Mouse (Mus musculus) left cerebral cortex, adult 2 months (tissue): Measurements from ENCODE around the gene Zfyve28. TPM values are rescaled to one million over a fixed set of nuclear protein-coding genes. Genes with fewer than 3 reads are reported as not detected.
A peak's percentile ranks its signal among the peaks of the same experiment; 100 is the strongest.

Source experiments
- DNase-seq, 2 experiments: peaks; one replicate each; pipeline ENCODE4 v3.0.0; 2021 to 2022; ENCODE audit warnings: low spot score in 2 of 2, mixed read lengths in 1 of 2; ENCODE audit errors: extremely low spot score in 1 of 2
- H3K27ac ChIP-seq: fragments of 200-600 bp; 2 replicates; pipeline ENCODE4 v1.8.1; 2022
- H3K4me3 ChIP-seq: fragments of 200-600 bp; 2 replicates; pipeline ENCODE4 v1.8.1; 2022
- CTCF ChIP-seq: fragments of 200-600 bp; IDR thresholded peaks from 2 replicates; pipeline ENCODE4 v1.8.1; 2022; ENCODE audit warnings: antibody characterized with exemption, mild to moderate bottlenecking, moderate library complexity
- intact Hi-C: fragments of 180-260 bp; cut with DNase I; formaldehyde crosslinking; loops from one replicate; pipeline ENCODE4 v1.15.1; 2025
- total RNA-seq, 2 experiments: library from RNA; stranded (reverse); gene quantifications; 2 replicates each; pipeline ENCODE4 v1.2.3; 2021

Gene Zfyve28
- total RNA-seq, 2 experiments from 2014 or later: 50.2 to 54.2 TPM

DNA sequence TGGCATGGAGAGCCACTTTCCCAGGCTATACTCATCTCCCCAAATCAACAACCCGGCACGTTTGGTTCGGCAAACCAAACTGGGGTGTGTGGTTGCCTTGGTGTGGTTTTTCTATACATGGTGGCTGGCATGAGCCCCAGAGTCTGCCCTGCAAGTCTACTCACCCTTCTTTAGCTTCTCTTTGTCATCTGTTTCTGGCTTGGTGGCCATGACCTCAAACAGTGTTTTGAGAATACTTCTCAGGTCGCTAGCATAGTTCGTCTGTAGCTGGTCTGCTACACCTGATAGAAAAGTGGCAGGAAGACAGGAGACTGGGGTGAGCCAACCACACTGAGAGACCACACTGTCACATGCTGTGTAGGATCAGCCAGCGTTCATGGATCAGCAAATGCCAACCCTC, 89.6 kb downstream of the Zfyve28 start:
- 0 out of 2 replicates have a peak overlapping the region, but pooled peaks have one; percentile 10 for H3K27ac ChIP-seq
- no peak for DNase-seq
- no peak for TF ChIP-seq CTCF
- intact Hi-C loops: loop anchor here (5.0 kb wide), 1 partner anchor 44 kb away; no protein-coding TSS in a partner anchor
- H3K4me3 ChIP-seq: no peak overlapping the region

DNA sequence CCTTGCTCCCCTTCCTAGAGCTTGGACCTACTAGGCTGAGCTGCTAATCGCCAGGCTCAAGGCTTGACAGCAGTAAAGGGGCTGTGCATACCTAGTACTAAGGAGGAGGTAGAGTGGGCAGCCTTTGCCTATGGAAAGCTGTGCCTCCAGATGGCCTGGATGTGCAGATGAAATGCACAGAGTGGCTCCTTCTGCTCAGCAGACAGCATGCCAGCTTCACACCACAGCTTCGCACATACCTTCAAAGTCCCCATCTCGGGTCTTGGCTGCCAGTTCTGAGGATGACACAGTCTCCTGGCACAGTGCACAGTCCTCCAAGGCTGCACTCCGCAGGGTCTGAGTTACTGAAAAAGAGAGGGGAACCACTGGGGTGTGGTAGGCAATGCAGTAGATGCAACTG, 91.0 kb downstream of the Zfyve28 start:
- intact Hi-C loops: loop anchor here (5.0 kb wide), 1 partner anchor 45 kb away; no protein-coding TSS in a partner anchor
- DNase-seq: peak in 1 of 2 experiments; percentile 74
- TF ChIP-seq CTCF: no peak
- peak overlapping the region; percentile 79 for H3K27ac ChIP-seq
- no peak overlapping the region for H3K4me3 ChIP-seq

DNA sequence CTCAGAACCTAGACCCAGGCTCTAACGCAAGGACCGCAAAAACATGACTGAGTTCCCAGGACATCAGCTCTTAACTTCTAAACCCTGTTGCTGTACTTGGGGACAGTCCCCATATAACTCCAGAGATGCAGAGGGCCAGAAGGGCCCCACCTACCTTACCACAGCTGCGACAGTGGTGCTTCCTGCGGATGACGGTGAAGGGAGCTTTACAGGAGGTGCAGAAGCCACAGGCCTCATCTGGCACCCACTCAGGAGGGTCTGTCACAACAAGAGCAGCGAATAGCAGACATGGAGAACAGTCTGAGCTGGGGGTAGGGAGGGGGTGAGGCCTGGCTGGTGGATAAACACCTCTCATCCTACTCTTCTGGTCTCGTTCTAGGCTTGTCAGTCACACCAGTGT, 91.8 kb downstream of the Zfyve28 start:
- H3K27ac ChIP-seq: peak overlapping the region; percentile 79
- H3K4me3 ChIP-seq: no peak overlapping the region
- DNase-seq: no peak
- TF ChIP-seq CTCF: no peak
- intact Hi-C loops: loop anchor here (5.0 kb wide), 1 partner anchor 46 kb away; no protein-coding TSS in a partner anchor

DNA sequence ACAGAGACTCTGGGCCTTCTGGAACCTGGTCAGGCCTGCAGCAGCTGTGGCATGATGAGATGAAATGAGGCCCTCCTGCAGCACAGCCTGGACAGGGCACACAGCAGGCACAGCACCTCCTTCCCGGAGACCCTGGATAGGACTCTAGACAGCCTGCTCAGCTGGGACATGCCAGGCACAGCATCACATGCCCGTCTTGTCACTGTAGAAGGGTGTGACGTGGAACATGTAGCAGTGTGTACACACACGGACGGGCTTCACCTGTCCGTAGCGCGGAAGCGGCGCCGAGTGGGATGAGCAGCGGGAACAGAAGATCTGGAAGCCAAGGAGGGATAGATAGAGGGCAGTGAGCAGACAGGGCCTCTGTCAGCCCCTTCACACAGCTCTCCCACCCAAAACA, 92.5 kb downstream of the Zfyve28 start:
- intact Hi-C loops: loop anchor here (1.0 to 5.0 kb wide), 2 partner anchors 47 to 81 kb away; no protein-coding TSS in a partner anchor
- no peak for TF ChIP-seq CTCF
- DNase-seq: no peak
- Histone ChIP-seq H3K4me3 (no peak overlapping the region), H3K27ac (peak overlapping the region; percentile 79)

DNA sequence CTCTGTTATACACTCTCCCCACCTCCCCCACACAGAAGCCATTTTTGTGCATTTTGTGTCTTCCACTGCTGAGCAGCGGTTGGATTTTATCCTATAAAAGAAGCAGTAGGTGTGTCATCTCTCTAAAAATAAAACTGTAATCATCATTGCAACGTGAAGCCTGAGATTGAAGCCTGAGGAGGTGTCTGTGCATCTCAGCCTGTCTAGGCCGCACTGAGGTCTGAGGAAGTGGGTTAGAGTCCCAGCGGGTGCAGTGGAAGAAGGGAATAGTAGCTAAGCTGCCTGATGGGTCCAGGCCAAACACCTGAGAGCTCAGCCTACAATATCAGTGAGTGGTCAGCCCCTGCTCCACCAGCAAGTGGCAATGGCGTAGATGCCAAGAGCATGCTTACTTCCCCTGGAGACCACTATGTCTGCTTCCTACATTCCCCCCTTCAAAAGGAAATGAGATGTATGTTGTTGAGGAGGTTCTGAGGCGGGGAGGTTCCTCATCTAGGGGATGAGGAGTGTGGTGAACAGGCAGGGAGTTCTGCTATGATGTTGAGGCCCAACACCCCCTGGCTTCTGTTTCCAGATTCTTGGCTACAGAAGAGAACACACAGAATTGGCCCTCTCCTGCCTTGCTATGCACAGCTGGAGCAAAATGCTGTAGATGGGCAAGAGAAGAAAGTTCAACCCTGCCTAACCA, 93.1 kb downstream of the Zfyve28 start:
- TF ChIP-seq CTCF: no peak
- intact Hi-C loops: loop anchor here (1.0 to 5.0 kb wide), 2 partner anchors 47 to 81 kb away; no protein-coding TSS in a partner anchor
- peak overlapping the region; percentile 82 for H3K27ac ChIP-seq
- no peak overlapping the region for H3K4me3 ChIP-seq
- no peak for DNase-seq

DNA sequence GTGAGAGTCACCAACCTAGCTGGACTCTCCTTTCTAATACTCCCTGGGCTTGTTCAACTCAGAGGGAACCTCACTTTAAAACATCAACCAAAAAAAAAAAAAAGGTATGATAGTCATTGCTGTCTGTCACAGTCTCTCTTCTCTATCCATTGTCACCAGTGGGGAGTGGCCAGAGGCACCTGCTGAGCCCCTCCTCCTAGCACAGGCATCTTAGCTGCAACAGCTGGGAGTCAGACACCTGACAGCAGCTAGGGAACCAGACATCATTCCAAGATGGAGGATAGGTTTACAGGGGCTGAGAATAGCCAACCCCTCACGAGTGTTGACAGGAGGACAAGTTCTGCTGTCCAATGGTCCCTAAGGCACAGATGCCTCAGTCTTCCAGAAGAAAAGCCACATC, 93.8 kb downstream of the Zfyve28 start:
- no peak for TF ChIP-seq CTCF
- H3K4me3 ChIP-seq: no peak overlapping the region
- intact Hi-C loops: no loop called here
- no peak for DNase-seq
- peak overlapping the region; percentile 82 for H3K27ac ChIP-seq

DNA sequence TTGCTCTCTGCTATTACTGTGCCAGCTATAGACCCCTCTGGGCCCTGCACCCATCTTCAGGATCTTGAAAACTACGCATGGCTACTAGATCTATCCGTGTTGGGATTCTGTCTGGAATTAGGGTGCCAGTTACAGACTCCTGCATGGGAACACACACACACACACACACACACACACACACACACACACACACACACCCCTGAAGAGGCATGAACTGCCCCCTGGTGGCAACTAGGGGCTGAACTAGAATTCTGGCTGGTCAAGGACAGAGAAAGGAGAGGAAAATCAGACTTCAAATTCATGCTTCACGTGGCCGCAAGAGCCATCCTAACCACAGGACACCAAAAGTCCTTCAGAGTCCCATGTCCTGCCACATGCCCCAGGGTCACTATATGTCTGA, 96.4 kb downstream of the Zfyve28 start:
- no peak for DNase-seq
- Histone ChIP-seq H3K27ac (peak overlapping the region; percentile 22; the same call in 1 of the 2 replicates), H3K4me3 (no peak overlapping the region)
- TF ChIP-seq CTCF: no peak; the same call in 1 of the 2 replicates
- intact Hi-C loops: no loop called here

DNA sequence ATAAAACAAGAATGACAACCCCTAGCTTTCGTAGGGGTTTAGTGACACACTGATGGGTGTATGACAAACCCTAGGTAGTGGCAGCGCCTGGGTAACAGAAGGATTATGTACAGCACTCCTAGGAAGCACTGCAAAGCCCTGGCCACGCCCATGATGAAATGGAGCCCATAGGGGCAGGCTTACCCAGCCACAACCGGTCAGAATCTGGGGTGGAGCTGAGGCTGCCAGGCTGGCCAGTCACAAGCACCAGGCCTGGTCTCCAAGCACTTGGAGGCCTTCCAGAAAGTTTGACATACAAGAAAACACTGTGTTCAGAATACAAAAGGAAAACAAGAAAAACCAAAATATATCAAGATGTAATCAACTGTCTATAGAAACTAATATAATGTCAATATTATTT, 97.2 kb downstream of the Zfyve28 start:
- intact Hi-C loops: no loop called here
- Histone ChIP-seq H3K27ac (peak overlapping the region; percentile 22), H3K4me3 (no peak overlapping the region)
- DNase-seq: no peak
- no peak for TF ChIP-seq CTCF

DNA sequence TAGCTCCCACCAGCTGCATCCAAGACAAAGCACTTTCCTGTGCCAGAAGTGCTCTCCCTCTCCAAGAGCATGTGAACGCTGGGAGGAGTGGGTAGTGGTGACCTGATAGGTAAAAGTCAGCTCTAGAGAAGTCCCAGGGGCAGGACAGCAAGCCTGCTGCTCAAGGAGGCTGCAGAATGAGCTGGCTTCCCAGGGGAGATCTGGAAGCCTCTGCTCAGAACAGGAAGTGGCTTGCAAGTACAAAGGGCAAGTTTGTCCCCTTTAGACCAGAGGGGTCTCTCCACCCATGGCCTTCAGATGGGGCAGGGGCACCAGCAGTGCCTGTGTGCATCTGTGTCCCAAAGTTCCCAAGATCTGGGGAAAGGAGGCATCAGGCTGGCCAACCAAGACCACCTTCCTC, 98.7 kb downstream of the Zfyve28 start:
- H3K27ac ChIP-seq: peak overlapping the region; percentile 25; the same call in 1 of the 2 replicates
- TF ChIP-seq CTCF: no peak
- no peak for DNase-seq
- no peak overlapping the region for H3K4me3 ChIP-seq
- intact Hi-C loops: loop anchor here (5.0 kb wide), 1 partner anchor 192 kb away; the partner anchor contains the start of gene Nat8l

DNA sequence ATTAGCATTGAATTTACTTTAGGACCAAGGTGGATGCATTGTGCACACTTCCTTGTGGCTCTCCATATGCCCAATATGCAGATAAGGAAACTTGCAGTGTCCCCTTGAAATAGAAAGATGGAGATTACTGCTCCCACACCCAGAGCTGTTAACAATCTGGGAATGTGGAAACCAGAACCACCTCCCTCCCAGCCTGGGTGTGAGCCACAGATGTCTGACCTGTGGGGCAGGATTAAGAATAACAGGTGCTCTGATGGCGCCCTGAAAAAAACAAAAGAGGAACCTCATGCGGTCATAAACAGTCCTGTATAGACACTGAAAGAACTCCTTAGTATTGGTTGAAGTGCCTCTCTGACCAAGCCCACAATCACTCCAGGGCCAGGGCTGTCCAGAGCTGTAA, 99.4 kb downstream of the Zfyve28 start:
- no peak for TF ChIP-seq CTCF
- intact Hi-C loops: loop anchor here (5.0 kb wide), 1 partner anchor 192 kb away; the partner anchor contains the start of gene Nat8l
- H3K4me3 ChIP-seq: no peak overlapping the region; the same call in 1 of the 2 replicates
- no peak for DNase-seq
- peak overlapping the region; percentile 95 for H3K27ac ChIP-seq

DNA sequence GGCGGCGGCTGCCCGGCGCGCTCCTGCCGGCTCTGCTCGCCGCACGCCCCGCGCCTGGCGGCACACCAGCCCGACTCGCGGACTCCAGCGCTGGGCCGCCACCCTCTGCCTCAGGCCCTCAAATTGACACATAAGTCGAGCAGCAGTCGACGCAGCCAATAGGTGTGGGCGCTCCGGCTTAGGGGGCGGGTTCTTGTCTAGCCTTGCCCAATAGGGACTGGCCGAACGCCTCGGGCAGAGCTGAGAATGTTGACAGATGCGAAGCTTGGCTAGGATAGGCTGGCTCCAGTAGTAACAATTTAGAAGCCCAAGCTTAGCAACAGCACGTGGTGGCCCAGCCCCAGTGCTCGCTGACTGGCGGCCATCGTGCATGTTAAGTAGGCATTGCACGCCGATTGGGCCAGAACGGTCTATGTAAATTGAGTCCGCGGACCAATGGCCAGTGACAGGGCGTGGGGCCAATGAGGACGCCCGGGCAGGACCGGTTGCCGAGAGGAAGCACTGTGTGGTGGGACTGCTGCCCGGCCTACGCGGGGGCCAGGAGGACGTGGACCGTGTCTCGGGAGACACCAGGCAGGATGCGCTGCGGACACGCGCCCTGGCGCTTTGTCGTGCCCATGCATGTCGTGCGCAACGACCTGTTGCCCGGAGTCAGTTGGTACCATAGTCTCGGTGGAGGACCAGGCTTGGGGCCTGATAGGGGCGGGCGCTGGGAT, 100.5 kb downstream of the Zfyve28 start, which contains the start of gene Mxd4:
Mxd4 (minus strand) TSS at position 120 of the 716 bp plus-strand sequence.
- H3K4me3 ChIP-seq: peak within 1 kb of the TSS; percentile 88
- no peak for TF ChIP-seq CTCF
- H3K27ac ChIP-seq: peak within 1 kb of the TSS; percentile 95
- peak; percentile 98 to 99 for DNase-seq
- intact Hi-C loops: loop anchor here (1.0 to 5.0 kb wide), 2 partner anchors 18 to 190 kb away; partner anchors contain the start of genes Haus3, Nat8l and Poln

DNA sequence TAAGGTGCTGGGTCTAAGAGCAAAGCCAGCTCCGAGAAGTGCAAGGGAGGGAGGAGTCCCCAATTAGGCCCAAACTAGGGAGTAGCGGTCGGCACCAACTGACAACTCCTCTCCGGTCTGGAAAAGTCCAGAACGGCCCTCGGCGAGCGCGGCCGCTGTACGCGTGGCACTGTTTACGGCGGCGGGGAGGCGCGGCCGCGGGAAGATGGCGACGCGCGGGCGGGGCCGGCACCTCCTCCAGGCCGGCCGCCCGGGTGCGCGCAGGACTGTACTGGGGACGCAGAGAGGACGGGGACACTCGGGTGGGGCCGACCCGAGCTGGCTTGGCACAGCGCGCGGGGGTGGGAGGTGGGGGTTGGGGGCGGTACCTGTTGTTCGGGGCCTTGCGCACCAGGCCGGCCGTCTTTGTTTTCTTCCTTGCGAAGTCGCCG, 101.3 kb downstream of the Zfyve28 start:
- peak in 1 of 2 experiments; percentile 47 for DNase-seq
- Histone ChIP-seq H3K27ac (peak overlapping the region; percentile 94), H3K4me3 (peak overlapping the region; percentile 88)
- no peak for TF ChIP-seq CTCF
- intact Hi-C loops: loop anchor here (1.0 to 5.0 kb wide), 2 partner anchors 18 to 190 kb away; partner anchors contain the start of genes Haus3, Nat8l and Poln
